Mouse (Mus musculus): ENCODE measurements at regions not wholly inside any gene's neighbourhood (a gene's known extent, or its start where the extent isn't known, plus 50 kb on each side); places are given as distances from the start of the nearest gene placed in this dataset.

GRCm38 (mm10) chr5:50820674-50821073, 746.9 kb downstream of the Ppargc1a start:
- in situ Hi-C loops (cut with MboI, MseI), result no loop called here

- in situ Hi-C loops (cut with MboI, MseI), result no loop called here
These were observed 747.6 kb downstream of the Ppargc1a start for GRCm38 (mm10) chr5:50819959-50820358.

GRCm38 (mm10) chr5:50795310-50795709, 736.5 kb upstream of the Adgra3 start:
- in situ Hi-C loops (cut with MboI, MseI), result no loop called here

- in situ Hi-C loops (cut with MboI, MseI), result no loop called here
These were observed 735.8 kb upstream of the Adgra3 start for GRCm38 (mm10) chr5:50794453-50795169.

GRCm38 (mm10) chr5:50793558-50793957, 734.8 kb upstream of the Adgra3 start:
- in situ Hi-C loops (cut with MboI, MseI), result no loop called here

- in situ Hi-C loops (cut with MboI, MseI), result no loop called here
These were observed 726.5 kb upstream of the Adgra3 start for GRCm38 (mm10) chr5:50785273-50785672.

- in situ Hi-C loops (cut with MboI, MseI), result no loop called here
These were observed 720.3 kb upstream of the Adgra3 start for GRCm38 (mm10) chr5:50779138-50779537.

- in situ Hi-C loops (cut with MboI, MseI), result no loop called here
These were observed 719.4 kb upstream of the Adgra3 start for GRCm38 (mm10) chr5:50778221-50778620.

GRCm38 (mm10) chr5:50762261-50762660, 703.5 kb upstream of the Adgra3 start:
- in situ Hi-C loops (cut with MboI, MseI), result no loop called here

- in situ Hi-C loops (cut with MboI, MseI), result no loop called here
These were observed 701.6 kb upstream of the Adgra3 start for GRCm38 (mm10) chr5:50760386-50760785.

GRCm38 (mm10) chr5:50752766-50753165, 694.0 kb upstream of the Adgra3 start:
- in situ Hi-C loops (cut with MboI, MseI), result no loop called here

- in situ Hi-C loops (cut with MboI, MseI), result no loop called here
These were observed 692.6 kb upstream of the Adgra3 start for GRCm38 (mm10) chr5:50751358-50751757.

GRCm38 (mm10) chr5:50743030-50743429, 684.2 kb upstream of the Adgra3 start:
- in situ Hi-C loops (cut with MboI, MseI), result loop anchor here (5.0 kb wide), 1 partner anchor 529 kb away; no protein-coding TSS in a partner anchor

- in situ Hi-C loops (cut with MboI, MseI), result no loop called here
These were observed 674.9 kb upstream of the Adgra3 start for GRCm38 (mm10) chr5:50733711-50734110.

- in situ Hi-C loops (cut with MboI, MseI), result no loop called here
These were observed 669.7 kb upstream of the Adgra3 start for GRCm38 (mm10) chr5:50728337-50729003.

- in situ Hi-C loops (cut with MboI, MseI), result no loop called here
These were observed 648.3 kb upstream of the Adgra3 start for GRCm38 (mm10) chr5:50706945-50707663.

GRCm38 (mm10) chr5:50698084-50698483, 639.3 kb upstream of the Adgra3 start:
- in situ Hi-C loops (cut with MboI, MseI), result no loop called here

GRCm38 (mm10) chr5:50697588-50697987, 638.8 kb upstream of the Adgra3 start:
- in situ Hi-C loops (cut with MboI, MseI), result no loop called here

GRCm38 (mm10) chr5:50688362-50688761, 629.6 kb upstream of the Adgra3 start:
- in situ Hi-C loops (cut with MboI, MseI), result no loop called here

GRCm38 (mm10) chr5:50683966-50684365, 625.2 kb upstream of the Adgra3 start:
- in situ Hi-C loops (cut with MboI, MseI), result no loop called here

GRCm38 (mm10) chr5:50636539-50636938, 577.7 kb upstream of the Adgra3 start:
- in situ Hi-C loops (cut with MboI, MseI), result no loop called here

- in situ Hi-C loops (cut with MboI, MseI), result no loop called here
These were observed 567.8 kb upstream of the Adgra3 start for GRCm38 (mm10) chr5:50626648-50627047.

- in situ Hi-C loops (cut with MboI, MseI), result no loop called here
These were observed 565.4 kb upstream of the Adgra3 start for GRCm38 (mm10) chr5:50624206-50624605.

All from regulatory T cell (primary cell).